Mouse (Mus musculus): ENCODE data around the gene Gm1123. TPM values are rescaled to one million over a fixed set of nuclear protein-coding genes. Genes with fewer than 3 reads are reported as not detected.

Gm1123 gene
- polyA plus RNA-seq, 1 experiment from 2014 or later, result not detected

DNA sequence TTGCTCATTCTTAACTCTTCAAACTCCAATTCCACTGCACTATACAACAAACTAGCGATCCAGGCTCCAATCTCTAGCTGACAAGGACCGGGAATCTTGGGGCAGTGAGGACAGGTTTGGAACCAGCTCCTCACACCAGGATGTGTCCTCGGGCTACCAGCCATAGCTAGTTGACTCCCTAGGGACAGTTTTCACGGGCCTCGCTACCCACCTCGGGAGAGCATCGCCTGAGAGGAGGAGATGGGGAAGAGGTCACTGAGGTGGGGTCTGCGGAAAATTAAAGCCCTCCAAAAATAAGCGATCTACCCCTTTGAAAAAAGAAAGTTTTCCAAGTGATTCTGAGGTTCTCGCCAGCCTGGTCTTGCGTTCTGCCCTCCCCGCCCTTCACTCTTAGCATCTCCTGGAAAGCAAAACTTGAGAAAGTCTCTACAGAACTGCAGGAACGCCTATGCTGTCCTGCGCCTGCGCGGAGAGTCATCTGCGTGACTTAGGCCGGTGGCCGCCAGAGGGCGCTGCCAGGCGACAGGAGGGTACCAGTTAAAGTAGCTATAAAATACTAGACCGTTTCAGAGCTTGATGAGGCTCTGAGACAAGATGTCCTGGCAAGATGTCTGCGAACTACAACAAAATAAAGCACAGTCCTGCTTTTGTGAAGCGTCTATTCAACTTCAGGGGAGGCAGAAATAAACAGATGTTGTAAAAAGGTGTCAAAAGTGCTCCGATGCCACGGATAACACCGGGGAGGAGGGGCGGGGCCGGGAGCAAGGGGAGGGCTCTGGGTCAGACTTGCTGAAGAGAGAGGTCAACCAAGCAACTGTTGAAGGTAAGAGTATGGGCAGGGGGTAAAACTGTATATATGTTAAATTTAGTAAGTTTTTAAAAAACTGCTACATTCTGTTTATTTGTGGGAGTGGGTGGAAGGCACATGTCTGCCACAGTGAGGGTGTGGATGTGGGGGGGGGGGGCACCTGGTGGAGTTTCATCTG, 55.8 kb downstream of the Gm1123 start:
- WGBS (ENCODE audit: missing documents), result 6% methylated on average over 29 of the region's 29 CpGs
- H3K27ac ChIP-seq, result no peak overlapping the region
- no peak overlapping the region for H3K4me3 ChIP-seq (ENCODE audit: inconsistent target)
- H3K36me3 ChIP-seq (ENCODE audit: inconsistent target), result no peaks in the 10 kb centered on the region
- H3K79me2 ChIP-seq (ENCODE audit: inconsistent target), result no peaks in the 10 kb centered on the region

DNA sequence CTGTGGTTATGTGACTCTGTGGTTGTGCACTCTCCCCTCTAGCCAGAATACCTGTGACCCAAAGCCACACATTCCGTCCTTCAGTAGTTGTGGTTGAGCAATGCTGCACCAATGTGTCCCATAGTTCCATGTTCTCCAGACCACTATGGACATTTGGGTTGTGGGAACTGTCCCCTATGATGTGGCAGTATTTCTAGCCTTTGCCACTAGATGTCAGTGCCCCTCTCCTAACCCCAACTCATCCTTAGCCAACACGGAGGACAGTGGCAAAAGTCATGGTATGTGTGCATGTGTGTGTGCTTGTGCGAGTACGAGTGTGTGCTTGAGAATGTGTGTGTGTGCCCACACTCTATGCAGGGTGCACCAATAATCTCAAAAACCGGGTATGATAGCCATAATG, 59.0 kb downstream of the Gm1123 start:
- Histone ChIP-seq H3K4me3 (ENCODE audit: inconsistent target) (no peak overlapping the region), H3K79me2 (ENCODE audit: inconsistent target) (no peaks in the 10 kb centered on the region), H3K27ac (no peak overlapping the region), H3K36me3 (ENCODE audit: inconsistent target) (no peaks in the 10 kb centered on the region)
- WGBS (ENCODE audit: missing documents), result 33% methylated on average over 5 of the region's 5 CpGs

DNA sequence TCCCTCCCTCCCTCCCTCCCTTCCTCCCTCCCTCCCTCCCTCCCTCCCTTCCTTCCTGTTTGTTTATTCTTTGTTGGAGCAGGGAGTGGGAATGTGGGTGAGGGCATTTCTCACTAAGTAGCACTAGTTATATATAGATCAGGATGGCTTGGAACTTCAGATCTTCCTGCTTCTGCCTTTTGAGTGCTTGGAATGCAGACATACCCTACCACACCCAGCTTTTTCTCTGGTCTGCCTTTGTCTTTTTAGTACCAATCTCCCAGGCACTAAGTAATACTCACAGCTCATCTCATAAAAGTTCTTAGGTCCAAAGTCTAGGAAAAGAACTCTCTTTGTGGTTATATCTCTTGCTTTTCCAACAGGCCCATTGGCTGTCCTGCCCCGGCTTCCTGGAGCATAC, 59.4 kb downstream of the Gm1123 start:
- 94% methylated on average over 1 of the region's 1 CpGs for WGBS (ENCODE audit: missing documents)
- Histone ChIP-seq H3K79me2 (ENCODE audit: inconsistent target) (no peaks in the 10 kb centered on the region), H3K4me3 (ENCODE audit: inconsistent target) (no peak overlapping the region), H3K36me3 (ENCODE audit: inconsistent target) (no peaks in the 10 kb centered on the region), H3K27ac (no peak overlapping the region)

DNA sequence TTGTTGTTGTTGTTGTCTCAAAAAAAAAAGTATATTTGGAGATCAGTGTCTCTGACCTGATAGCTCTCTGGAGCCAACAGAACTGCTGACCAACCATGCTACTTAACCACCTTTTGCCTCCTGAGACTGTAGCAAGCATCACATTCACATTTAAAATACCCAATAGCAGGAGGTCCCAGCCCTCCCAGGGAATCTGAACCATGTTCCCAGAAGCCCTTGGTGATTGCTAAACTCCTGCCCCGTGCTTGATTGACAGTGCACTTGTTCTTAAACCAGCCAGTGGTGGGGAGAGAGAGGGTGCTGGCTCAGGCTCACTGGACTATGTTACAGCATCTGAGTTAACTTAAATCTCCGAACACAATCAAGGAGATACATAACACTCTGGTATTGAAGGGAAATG, 60.6 kb downstream of the Gm1123 start:
- no peaks in the 10 kb centered on the region for H3K36me3 ChIP-seq (ENCODE audit: inconsistent target)
- no peak overlapping the region for H3K4me3 ChIP-seq (ENCODE audit: inconsistent target)
- 40% methylated on average over 2 of the region's 2 CpGs for WGBS (ENCODE audit: missing documents)
- no peak overlapping the region for H3K27ac ChIP-seq
- no peaks in the 10 kb centered on the region for H3K79me2 ChIP-seq (ENCODE audit: inconsistent target)

DNA sequence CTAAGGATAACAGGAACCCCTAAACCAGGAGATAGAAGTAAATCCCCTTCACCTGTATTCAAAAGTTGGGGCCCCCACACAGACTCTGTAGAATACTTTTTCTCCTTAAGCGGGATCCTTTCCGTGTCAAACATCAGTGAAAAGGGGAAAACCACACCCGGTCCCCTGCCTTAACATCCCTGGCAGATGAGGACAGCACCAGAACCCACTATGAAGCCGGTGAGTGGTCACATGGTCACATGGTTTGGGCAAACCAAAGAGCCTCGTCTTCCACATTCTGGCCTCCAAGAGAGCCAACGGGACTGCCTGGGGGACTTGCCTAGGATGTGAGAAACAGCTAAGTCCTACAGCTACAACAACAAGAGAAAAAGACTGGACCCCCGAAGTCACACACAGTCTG, 62.0 kb downstream of the Gm1123 start:
- no peak overlapping the region for H3K4me3 ChIP-seq (ENCODE audit: inconsistent target)
- H3K27ac ChIP-seq, result no peak overlapping the region
- no peaks in the 10 kb centered on the region for H3K36me3 ChIP-seq (ENCODE audit: inconsistent target)
- H3K79me2 ChIP-seq (ENCODE audit: inconsistent target), result no peaks in the 10 kb centered on the region
- WGBS (ENCODE audit: missing documents), result 6% methylated on average over 7 of the region's 7 CpGs

DNA sequence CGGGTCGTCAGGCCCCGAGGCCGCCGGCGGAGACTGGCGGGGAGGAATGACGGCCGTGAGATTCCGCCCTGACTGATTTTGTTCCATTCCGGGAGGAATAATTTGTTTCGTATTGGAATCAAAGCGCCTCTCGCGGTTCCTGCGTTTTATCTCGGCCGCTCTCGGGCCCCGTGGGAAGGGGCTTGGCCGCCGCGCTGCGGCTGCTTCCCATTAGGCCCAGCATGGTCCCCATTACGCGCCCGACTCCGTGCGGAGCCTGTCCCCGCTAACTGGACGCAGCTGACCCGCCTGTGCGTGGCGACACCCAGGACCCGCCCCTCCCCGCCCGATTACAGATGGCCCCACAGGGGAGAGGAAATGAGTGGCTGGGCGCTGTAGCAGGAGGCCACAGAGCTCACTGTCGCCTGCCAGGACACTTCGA, 62.4 kb downstream of the Gm1123 start:
- no peak overlapping the region for H3K4me3 ChIP-seq (ENCODE audit: inconsistent target)

DNA sequence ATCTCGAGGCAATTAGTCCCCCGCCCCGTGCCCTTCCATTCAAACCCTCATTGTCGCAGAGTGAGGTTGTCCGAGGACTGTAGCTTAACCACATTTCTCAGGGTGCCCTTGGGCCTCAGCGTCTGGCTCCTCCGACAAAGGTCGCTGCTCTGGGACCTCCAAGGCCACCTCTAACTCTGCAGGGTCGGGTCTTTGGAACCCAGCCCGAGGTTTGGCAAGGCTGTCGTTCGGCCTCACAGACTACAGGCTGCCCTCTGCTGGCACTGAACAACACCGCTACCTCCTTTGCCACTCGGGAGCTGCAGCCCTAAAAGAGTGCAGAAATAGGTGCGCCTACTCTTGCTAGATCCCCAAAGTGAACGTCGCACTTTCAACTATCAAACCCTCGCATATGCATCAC, 70.4 kb downstream of the Gm1123 start:
- 8% methylated on average over 17 of the region's 18 CpGs for WGBS (ENCODE audit: missing documents)
- H3K36me3 ChIP-seq (ENCODE audit: inconsistent target), result no peaks in the 10 kb centered on the region
- no peaks in the 10 kb centered on the region for H3K79me2 ChIP-seq (ENCODE audit: inconsistent target)
- no peak overlapping the region for H3K27ac ChIP-seq
- H3K4me3 ChIP-seq (ENCODE audit: inconsistent target), result no peak overlapping the region

More for the DNA sequence above, 62.4 kb downstream of the Gm1123 start:
- H3K27ac ChIP-seq, result no peak overlapping the region
- 2% methylated on average over 38 of the region's 40 CpGs for WGBS (ENCODE audit: missing documents)
- H3K79me2 ChIP-seq (ENCODE audit: inconsistent target), result no peaks in the 10 kb centered on the region
- H3K36me3 ChIP-seq (ENCODE audit: inconsistent target), result no peaks in the 10 kb centered on the region

DNA sequence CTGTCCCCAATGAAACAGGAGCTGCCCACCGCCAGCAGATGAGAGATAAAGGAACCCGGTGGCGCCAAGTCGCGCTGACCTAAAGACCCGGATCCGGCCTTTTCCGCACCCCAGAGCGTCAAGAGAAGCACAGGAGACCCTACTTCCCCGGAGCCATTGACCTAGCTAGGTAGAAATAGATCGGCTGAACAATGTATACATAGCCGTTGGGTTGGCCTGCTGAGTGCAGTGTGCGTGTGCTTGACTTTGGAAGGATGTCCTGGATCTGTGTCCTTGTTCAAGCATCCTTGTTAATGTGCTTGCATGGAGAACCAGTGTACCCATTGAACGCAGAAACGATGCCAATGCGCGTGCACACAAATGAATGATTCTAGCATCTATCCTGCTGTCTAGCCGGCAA, 71.9 kb downstream of the Gm1123 start:
- H3K36me3 ChIP-seq (ENCODE audit: inconsistent target), result no peaks in the 10 kb centered on the region
- no peak overlapping the region for H3K27ac ChIP-seq
- no peaks in the 10 kb centered on the region for H3K79me2 ChIP-seq (ENCODE audit: inconsistent target)
- H3K4me3 ChIP-seq (ENCODE audit: inconsistent target), result no peak overlapping the region
- WGBS (ENCODE audit: missing documents), result 17% methylated on average over 18 of the region's 18 CpGs

DNA sequence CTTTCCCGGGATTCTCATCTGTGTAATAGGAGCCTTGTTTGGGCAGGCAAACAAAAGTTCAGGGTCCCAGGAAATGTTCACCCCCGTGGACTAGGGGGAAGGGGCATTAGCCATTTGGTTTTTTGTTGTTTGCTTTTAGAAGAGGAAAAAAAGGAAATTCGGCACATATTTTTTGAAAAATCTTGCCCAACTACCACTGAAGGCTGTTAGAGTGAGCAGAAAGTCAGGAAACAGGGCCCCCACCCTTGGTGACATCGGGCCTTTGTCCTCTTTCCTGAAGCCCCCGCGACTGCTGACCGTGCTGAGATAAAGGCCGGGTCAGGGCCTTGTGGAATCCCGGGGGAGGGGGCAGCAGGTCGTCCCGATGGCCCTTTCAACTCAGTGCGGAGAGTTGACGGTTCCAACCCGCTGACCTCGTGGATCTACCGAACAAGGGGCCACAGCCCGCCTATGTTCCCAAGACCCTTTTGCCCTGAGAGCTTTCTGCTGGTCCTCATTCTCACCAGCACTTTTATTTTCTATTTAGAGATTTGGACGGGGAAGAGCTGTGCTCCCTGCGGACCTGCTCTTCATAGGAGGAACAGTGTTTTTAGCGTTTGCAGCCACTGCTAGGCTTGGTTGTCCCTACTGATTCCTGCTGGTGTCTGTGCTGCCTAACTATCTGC, 72.9 kb downstream of the Gm1123 start:
- H3K79me2 ChIP-seq (ENCODE audit: inconsistent target), result no peaks in the 10 kb centered on the region
- no peak overlapping the region for H3K27ac ChIP-seq
- WGBS (ENCODE audit: missing documents), result 3% methylated on average over 20 of the region's 20 CpGs
- H3K36me3 ChIP-seq (ENCODE audit: inconsistent target), result no peaks in the 10 kb centered on the region
- H3K4me3 ChIP-seq (ENCODE audit: inconsistent target), result no peak overlapping the region

DNA sequence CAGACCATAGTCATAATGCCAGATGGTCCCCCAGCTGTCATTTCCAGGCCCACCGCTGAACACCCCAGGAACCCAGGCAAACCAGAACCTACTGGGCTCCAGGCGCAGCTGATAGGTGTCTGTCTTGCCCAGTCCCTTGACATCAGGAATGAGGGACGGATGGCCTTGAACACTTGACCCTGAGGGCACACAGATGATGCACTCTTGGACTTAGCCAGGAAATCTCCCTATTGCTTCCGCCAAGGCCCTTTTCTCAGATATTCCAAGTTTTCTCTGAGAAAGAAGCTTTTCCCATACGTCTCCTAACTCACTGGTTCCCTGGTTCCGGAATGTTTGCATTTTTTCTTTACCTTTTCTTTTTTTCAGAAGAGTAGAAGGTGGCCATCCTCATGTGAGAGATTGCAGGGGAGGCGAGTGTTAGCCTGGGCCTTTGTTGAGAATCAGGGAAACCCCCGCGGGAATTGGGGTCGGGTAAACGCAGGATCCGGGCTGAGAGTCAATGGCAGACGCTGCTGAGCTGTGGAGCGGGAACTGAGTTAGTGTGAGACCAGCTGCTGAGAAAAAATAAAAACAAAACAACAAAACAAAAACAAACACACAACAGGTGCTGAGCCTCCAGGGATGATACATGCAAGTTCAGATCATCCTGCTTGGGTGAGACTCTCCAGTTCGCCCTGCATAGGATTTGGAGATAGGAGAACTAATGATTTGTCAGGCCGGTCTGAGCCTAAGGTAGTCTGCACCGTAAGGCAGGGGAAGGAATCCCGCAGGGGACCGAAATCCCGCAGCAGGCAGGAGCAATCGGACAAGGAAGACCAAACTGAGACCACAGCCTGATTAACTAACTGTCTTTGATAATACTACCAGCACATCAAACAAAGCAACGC, 73.7 kb downstream of the Gm1123 start:
- Histone ChIP-seq H3K27ac (no peak overlapping the region), H3K36me3 (ENCODE audit: inconsistent target) (no peaks in the 10 kb centered on the region), H3K79me2 (ENCODE audit: inconsistent target) (no peaks in the 10 kb centered on the region), H3K4me3 (ENCODE audit: inconsistent target) (no peak overlapping the region)
- 22% methylated on average over 22 of the region's 22 CpGs for WGBS (ENCODE audit: missing documents)

DNA sequence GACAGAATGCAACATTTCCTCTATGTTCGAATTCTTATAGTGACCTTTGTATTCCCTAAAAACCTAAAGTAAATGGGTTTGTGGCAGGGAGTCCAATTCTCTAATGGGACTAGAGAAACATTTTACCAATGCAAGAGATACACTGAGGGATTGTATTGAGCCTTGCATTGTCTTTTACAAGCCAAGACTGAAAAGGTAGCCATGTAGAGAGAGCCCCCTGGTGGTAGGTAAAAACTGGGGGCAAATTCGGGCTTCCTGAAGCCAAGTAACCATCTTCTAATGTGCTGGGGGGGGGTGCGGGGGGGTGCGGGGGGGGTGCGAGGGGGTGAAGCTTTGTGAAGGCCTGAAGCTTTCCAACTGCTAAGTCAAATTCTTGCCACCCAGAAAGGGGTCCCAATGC, 75.2 kb downstream of the Gm1123 start:
- 22% methylated on average over 3 of the region's 5 CpGs for WGBS (ENCODE audit: missing documents)
- Histone ChIP-seq H3K4me3 (ENCODE audit: inconsistent target) (no peak overlapping the region), H3K79me2 (ENCODE audit: inconsistent target) (no peaks in the 10 kb centered on the region), H3K27ac (no peak overlapping the region), H3K36me3 (ENCODE audit: inconsistent target) (no peaks in the 10 kb centered on the region)

DNA sequence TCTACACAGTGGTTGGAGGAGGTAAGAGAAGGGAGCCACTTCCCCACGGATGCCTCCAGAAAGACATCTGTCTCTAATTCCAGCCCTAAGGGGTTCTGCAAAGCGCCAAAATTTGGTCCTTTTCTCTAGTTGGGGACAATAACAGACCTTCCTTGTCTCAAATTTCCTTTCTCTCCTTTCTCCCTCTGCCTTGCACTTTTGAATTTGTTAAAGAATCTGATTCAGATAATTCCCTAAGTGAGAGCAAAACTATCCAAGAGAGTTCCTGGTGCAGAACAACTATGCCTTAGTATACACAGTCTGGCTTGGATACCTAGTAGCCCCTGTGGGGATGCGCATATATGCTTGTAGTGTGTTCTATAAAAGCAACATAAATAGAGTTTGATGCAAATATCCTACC, 75.7 kb downstream of the Gm1123 start:
- WGBS (ENCODE audit: missing documents), result 41% methylated on average over 3 of the region's 3 CpGs
- H3K4me3 ChIP-seq (ENCODE audit: inconsistent target), result no peak overlapping the region
- H3K36me3 ChIP-seq (ENCODE audit: inconsistent target), result no peaks in the 10 kb centered on the region
- no peaks in the 10 kb centered on the region for H3K79me2 ChIP-seq (ENCODE audit: inconsistent target)
- no peak overlapping the region for H3K27ac ChIP-seq

DNA sequence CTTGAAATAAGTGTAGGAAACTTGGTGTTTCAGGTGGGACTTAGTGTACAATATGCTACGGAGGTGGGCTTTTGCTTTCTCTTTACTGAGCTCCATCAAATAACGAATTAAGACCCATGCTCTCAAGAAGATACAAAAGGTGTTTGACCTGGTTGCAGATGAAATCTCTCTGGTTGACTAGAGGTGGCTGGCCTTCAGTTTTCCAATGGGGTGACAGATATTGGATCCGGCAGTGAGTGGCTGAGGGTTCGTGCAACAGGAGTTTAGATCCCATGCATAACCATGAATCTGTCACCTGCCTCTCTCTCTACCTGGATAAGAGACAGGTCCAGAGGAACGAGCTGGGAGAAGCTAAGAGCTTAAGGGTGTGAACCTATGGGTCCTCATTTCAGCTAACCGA, 76.9 kb downstream of the Gm1123 start:
- Histone ChIP-seq H3K36me3 (ENCODE audit: inconsistent target) (no peaks in the 10 kb centered on the region), H3K79me2 (ENCODE audit: inconsistent target) (no peaks in the 10 kb centered on the region), H3K4me3 (ENCODE audit: inconsistent target) (no peak overlapping the region), H3K27ac (no peak overlapping the region)
- 7% methylated on average over 6 of the region's 6 CpGs for WGBS (ENCODE audit: missing documents)

DNA sequence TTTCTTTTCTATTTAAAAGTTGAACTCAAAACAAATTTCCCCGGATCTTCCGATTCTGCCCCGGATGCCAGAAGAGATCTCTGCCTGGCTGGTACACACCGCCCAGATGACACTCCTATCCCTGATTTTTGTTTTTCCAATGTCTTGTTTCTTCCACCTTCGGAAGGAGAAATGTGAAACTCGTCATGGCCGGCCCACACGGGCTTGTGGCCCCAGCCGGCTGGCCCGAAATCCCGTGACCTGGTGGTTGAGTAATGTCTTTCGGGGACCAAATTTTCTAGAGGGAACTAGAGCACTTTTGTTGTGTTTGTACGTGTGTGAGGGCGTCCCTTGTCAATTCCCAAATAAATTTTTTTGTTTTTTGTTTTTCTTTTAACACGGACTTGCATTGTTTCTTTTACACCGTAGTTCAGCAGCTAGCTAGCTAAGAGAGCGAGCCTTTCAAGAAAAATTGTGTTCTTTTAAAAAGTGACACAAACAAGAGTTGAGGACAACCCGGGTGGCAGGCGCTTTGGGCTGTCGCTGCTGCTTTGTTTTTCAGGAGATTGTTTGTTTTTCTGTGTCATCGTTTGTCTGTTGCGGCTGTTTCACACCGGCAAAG, 77.7 kb downstream of the Gm1123 start:
- 6% methylated on average over 23 of the region's 23 CpGs for WGBS (ENCODE audit: missing documents)
- no peak overlapping the region for H3K4me3 ChIP-seq (ENCODE audit: inconsistent target)

More for the DNA sequence above, 77.7 kb downstream of the Gm1123 start:
- H3K79me2 ChIP-seq (ENCODE audit: inconsistent target), result no peaks in the 10 kb centered on the region
- H3K36me3 ChIP-seq (ENCODE audit: inconsistent target), result no peaks in the 10 kb centered on the region
- H3K27ac ChIP-seq, result no peak overlapping the region

Measured in macrophage (primary cell).